Mouse (Mus musculus) G1E-ER4 (cell line): ENCODE results near the gene Col6a1. TPM values are rescaled to one million over a fixed set of nuclear protein-coding genes. Genes with fewer than 3 reads are reported as not detected.

Experiments
- GATA1 ChIP-seq: IDR thresholded peaks from one replicate; pipeline ENCODE4 v1.8.0; 2012; ENCODE audit warnings: low read length, inconsistent platforms
- polyA plus RNA-seq: library from polyadenylated mRNA; stranded (reverse); fragments of >175 nt; gene quantifications from 2 replicates; pipeline ENCODE4 v1.2.3, GENCODE M21; 2012

The Col6a1 gene
- polyA plus RNA-seq, 1 experiment: not detected

- TF ChIP-seq GATA1: no peak
Observed at GRCm38 (mm10) chr10:76704358-76704757, 21.6 kb downstream of the Col6a1 start.

GRCm38 (mm10) chr10:76701446-76701845 lies 24.5 kb downstream of the Col6a1 start:
- TF ChIP-seq GATA1: no peak

GRCm38 (mm10) chr10:76699816-76700215 lies 26.2 kb downstream of the Col6a1 start:
- no peak for TF ChIP-seq GATA1

GRCm38 (mm10) chr10:76695283-76695885 lies 30.6 kb downstream of the Col6a1 start:
- no peak for TF ChIP-seq GATA1

GRCm38 (mm10) chr10:76694765-76695164 lies 31.2 kb downstream of the Col6a1 start:
- no peak for TF ChIP-seq GATA1

- no peak for TF ChIP-seq GATA1
Observed at GRCm38 (mm10) chr10:76693446-76693845, 32.5 kb downstream of the Col6a1 start.

GRCm38 (mm10) chr10:76685451-76686017 lies 40.4 kb downstream of the Col6a1 start:
- TF ChIP-seq GATA1: no peak

GRCm38 (mm10) chr10:76683977-76684376 lies 42.0 kb downstream of the Col6a1 start:
- TF ChIP-seq GATA1: no peak

DNA sequence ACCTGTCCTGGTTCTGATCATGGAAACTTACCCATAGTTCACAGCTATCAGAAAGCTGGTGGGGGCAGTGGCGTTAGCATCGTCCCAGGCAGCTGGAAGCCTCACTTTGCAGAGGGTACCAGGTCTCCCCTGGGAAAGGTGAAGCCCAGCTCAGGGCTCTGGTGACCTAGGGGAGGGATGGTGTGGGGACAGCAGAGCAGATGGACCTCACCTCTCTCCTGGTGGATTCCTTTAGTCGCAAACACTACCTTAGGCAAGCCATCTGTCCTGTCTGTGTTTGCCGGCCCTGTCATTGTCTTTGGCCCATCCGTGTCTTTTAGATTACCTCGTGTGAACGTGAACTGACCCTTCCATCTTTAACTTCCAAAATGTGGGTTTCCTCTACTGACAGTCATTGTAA lies 42.5 kb downstream of the Col6a1 start:
- TF ChIP-seq GATA1: no peak

DNA sequence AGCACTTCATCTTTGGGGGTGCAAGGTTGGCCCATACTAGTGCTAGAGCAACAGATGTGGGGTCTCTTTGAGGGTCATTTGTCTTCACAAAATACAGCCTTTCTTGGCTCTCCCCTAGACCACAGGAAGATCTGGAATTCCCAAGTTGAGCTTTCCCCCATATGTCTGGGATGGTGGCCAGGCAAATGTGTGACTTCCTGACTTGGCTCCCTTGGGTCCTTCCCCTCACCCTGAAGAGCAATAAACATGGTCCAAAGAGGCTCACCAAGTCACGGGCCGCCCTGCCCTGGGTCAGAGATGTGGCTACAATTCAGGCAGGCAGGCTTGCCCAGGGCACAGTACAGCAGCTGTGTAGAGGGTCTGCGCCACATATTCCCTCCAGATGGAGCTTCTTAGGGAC lies 44.1 kb downstream of the Col6a1 start:
- TF ChIP-seq GATA1: no peak

- no peak for TF ChIP-seq GATA1
Observed at GRCm38 (mm10) chr10:76680758-76681650, 45.0 kb downstream of the Col6a1 start.

DNA sequence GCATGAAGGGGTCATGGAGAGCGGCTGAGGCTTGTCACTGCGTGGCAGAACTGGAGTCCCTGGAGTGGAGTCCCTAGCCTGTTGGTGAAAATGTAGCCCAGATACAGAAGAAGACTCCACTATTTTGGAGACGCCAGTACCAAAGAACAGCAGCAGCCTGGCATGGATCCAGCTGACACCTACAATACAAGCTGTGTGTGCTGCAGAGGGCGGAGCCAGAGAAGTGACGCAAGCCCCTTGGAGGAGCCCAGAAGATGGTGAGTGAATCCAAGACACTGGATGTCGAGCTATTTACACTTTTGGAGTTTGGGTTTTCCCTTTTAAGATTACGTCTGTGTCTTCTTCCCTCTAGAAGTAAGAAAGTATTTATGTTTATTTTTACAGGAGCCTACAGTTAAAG lies 47.8 kb downstream of the Col6a1 start:
- no peak for TF ChIP-seq GATA1

GRCm38 (mm10) chr10:76675268-76675667 lies 50.7 kb downstream of the Col6a1 start:
- no peak for TF ChIP-seq GATA1

DNA sequence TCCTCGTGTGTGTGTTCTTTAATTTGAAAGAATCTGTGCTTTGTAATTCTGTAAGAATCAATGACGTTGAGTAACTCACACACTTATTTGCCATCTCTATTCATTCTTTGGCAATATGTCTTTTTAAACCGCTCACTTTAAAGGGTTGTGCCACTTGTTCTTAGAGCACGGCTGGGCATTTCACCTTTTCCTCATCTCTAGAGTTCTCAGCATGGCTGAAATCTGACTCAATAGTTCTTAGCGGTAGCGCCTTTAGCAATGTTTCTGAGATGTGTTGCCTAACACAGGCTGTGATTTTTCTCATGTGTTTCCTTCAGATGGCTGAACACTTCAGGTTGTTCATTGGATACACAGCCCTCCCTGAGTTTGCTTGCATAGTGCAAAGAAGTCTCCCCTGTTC lies 51.4 kb downstream of the Col6a1 start:
- no peak for TF ChIP-seq GATA1

GRCm38 (mm10) chr10:76671939-76672338 lies 54.0 kb downstream of the Col6a1 start:
- no peak for TF ChIP-seq GATA1

DNA sequence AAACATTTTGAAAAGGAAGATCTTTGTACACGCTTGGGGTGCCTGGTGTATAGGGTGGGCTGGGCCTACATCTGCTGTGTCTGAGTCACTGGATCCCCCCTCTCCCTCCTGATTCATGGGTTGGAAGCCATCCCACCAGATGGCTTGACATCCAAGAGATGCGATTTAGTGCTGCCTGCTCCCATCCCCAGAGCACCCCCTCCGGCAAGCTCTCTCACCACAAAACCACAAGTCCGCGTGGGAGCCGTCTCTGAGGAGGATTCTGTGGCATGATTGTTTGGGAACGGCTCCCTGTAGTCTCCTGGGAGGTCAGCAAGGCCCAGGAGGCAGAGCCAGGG lies 57.1 kb downstream of the Col6a1 start:
- no peak for TF ChIP-seq GATA1
